Mouse (Mus musculus) heart, adult 11 months (tissue): ENCODE measurements around the gene Cldn34b1.
"Not testable (repeated sequence)": the region's sequence is repeated elsewhere in the genome, so short reads cannot be mapped to it uniquely, and the experiment has no call there.

Experiments
- DNase-seq: peaks from one replicate; pipeline ENCODE4 v3.0.0; 2022

Cldn34b1 gene

GRCm38 (mm10) chrX:154890167-154890566 is at the start of gene Cldn34b1:
Gene Cldn34b1, minus strand, starts transcription at chrX:154890267.
- DNase-seq = not testable (repeated sequence)

- DNase-seq = not testable (repeated sequence)
Observed at GRCm38 (mm10) chrX:154935887-154936286, 45.8 kb upstream of the Cldn34b1 start, which contains the start of gene Magea6. Gene Magea6, minus strand, starts transcription at chrX:154935987.
